Mouse (Mus musculus): ENCODE data around the gene Rasl12. TPM values are rescaled to one million over a fixed set of nuclear protein-coding genes. Genes with fewer than 3 reads are reported as not detected.

Rasl12 gene
- total RNA-seq, 1 experiment from 2014 or later: 0.95 TPM

DNA sequence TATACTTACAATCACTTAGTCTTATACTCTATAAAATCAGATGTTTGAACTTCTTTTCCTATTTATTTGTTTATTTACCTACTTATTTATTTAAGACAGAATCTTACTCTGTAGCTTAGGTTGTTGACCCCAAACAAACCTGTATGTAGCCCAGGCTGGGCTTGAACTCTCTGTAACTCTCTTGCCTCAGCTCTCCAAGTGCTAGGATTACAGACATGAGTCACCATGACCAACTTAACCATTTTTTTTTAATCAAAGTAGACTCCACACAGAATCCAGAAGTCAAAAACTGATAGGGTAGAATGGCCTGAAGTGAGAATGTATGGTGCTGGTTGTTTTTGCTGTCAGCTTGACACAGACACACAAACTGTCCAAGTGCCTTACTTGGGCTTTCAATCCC, 32.1 kb downstream of the Rasl12 start:
- no peak for ATAC-seq (replicated peaks; ENCODE audit: insufficient number of reproducible peaks, low FRiP score, low TSS enrichment, poor library complexity, severe bottlenecking)

DNA sequence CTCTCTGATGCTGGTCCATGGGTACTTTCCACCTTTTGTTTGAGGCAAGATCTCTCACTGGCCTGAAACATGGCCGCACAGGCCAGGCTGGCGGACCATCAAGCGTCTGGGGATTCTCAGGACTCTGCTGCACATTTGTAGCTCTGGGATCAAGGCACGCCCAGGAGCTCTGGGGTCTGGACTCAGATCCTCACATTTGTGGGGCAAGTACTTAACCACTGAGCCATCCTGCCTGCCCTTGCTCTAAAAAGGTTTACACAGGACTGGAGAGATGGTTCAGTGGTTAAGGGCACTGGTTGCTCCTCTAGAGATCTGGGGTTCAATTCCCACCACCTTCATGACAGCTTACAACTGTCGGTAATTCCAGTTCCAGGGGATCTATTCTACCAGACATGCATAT, 32.6 kb downstream of the Rasl12 start:
- ATAC-seq (replicated peaks; ENCODE audit: insufficient number of reproducible peaks, low FRiP score, low TSS enrichment, poor library complexity, severe bottlenecking): no peak

DNA sequence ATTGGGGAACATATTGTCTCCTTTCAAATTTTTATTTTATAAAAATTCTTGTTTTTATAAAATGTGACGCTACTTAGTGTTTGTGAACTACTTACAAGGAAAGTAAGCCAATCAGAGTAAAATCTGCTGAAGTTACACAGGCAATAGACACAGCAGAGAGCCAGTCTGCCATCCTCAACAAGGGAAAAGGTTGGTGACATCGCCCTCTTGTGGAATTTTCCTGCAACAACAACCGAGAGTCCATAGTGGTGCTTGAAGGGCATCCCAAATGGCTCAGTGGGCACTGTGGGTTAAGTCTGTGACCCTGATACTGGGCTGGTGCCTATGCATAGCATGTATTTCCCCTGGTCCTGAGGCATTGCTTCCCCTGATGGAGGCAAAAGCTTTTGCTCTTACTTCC, 33.9 kb downstream of the Rasl12 start:
- ATAC-seq (replicated peaks; ENCODE audit: insufficient number of reproducible peaks, low FRiP score, low TSS enrichment, poor library complexity, severe bottlenecking): peak; percentile 67

DNA sequence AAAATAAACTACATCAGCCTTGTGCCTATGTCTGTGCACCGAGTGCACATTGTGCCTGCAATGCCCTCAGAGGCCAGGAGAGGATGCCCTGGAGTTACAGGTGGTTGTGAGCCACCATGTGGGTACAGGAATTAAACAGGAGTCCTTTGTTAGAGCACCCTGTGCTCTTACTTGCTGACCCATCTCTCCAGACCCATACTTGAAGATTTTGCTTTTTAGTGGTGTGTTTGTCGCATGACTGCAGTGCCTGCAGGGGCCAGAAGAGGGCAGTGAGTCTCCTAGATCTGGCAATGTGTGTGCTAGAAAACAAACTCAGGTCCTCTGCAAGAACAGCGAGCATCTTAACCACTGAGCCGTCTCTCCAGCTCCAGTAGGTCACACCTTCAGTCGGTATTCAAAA, 35.8 kb downstream of the Rasl12 start:
- ATAC-seq (replicated peaks; ENCODE audit: insufficient number of reproducible peaks, low FRiP score, low TSS enrichment, poor library complexity, severe bottlenecking): no peak

DNA sequence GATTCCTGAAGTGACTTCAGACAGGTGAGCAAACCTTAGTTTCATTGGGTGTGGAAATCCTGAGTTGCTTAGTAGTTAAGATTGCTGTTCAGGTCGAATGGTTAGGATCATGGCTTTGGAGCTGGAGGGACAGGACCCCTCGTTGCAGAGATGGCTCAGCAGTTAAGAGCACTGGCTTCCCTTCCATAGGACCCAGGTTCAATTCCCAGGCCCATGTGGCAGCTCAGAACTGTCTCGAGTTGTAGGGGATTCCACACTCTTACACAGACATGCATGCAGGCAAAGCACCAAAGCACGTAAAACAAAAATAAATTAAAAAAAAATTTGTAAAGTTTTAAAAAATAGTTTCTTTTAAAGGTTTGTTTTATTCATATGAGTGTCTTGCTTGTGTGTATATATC, 36.9 kb downstream of the Rasl12 start:
- no peak for ATAC-seq (replicated peaks; ENCODE audit: insufficient number of reproducible peaks, low FRiP score, low TSS enrichment, poor library complexity, severe bottlenecking)

DNA sequence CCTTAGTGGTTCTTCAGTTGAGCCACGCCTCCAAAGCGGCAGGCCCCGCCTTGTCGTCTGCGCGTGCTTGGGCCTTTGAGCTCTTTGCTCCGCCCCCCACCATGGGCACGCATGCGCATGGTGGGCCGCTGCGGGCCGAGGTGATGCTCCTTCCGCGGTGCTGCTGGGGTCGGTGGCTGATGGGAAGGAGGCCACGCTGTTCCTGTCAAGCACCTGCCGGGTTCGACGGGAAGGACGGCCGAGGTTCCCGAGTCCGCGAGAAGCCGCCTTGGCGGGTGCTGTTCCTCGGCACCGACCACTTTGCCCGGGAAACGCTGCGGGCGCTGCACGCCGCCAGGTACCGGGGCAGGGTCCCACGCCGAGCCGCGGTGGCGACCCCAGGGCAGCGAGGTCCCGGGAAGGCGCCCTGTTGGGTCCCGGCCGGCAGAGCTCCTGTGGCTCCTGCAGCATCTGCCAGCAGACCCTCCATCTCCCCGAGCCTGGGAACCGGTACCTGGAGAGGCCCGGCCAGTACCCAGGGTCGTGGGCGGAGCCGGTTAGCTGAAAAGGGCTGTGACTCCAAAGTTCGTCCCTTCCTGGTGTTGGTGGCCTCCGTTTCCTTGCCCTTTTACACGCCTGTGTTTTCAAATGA, 37.5 kb downstream of the Rasl12 start, which contains the start of gene Mtfmt:
TSS of gene Mtfmt (plus strand) at position 112 of the 631 bp plus-strand sequence.
- ATAC-seq (replicated peaks; ENCODE audit: insufficient number of reproducible peaks, low FRiP score, low TSS enrichment, poor library complexity, severe bottlenecking): peak; percentile 94

DNA sequence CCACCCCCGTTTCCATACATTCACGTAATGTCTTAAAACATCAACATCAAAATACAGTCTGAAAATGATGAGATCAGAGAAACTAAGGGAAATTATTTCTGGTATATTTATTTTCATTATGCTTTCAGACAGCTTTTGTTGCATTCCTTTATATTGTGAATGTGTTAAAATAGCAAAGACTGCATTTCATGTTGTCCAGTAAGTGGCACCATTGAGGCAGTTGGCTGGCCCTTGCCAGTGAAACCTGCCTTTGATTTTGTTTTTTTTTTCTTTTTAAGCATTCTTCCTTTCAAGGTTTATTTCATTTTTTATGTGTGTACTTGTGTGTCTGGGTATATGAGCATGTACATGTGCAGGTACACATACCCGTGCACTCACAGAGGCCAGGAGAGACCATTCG, 46.4 kb downstream of the Rasl12 start:
- no peak for ATAC-seq (replicated peaks; ENCODE audit: insufficient number of reproducible peaks, low FRiP score, low TSS enrichment, poor library complexity, severe bottlenecking)

DNA sequence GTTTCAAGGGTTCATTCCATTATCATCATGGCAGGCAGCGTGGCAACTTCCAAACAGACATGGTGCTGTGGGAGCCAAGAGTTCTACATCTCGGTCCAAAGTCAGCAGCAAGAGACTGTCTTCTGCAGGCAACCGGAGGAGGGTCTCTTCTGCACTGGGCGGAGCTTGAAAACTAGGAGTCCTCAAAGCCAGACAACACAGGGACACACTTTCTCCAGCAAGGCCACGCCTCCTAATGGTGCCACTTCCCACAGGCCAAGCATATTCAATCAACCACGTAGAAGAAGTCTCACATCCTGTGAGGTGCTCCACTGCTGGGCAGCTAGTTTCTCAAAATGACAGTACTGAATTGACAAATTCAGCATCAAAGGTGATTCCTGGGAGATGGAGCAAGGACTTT, 49.6 kb downstream of the Rasl12 start:
- no peak for ATAC-seq (replicated peaks; ENCODE audit: insufficient number of reproducible peaks, low FRiP score, low TSS enrichment, poor library complexity, severe bottlenecking)

DNA sequence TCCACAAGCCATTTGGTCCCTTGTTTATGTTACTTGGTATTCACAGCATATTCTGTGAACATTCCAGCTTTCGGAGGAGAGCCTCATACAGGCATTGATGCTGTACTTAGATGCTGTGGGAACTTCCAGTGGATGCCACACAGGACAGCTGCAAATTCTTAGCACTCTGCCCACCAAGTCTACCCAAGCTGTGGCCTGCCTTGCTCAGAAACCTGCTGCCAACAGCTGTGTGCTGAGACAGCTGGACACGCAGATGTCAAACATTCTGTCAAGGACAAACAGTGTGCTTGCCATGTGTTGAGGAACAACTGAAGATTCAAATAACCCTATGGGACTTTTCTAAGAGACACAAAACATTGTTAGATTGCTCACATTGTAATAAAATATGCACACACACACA, 60.7 kb downstream of the Rasl12 start:
- ATAC-seq (replicated peaks; ENCODE audit: insufficient number of reproducible peaks, low FRiP score, low TSS enrichment, poor library complexity, severe bottlenecking): no peak

DNA sequence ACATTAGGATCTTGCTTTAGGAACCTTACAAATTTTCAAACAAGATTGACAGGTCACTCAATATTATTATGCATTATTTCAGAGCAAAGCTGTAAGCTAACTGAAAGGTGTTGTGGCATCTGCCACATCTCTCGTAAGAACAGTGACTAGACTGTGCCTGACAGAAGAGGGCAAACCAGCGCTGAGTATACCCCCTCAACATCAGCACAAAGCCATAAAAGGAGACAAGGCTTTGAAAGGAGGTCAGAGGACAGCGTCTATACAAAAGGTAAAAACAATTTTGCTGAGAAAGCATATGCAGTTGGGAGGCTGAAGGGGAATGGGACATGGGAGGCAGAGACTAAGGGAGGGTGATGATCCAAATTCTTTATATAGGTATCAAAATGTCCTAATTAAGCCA, 61.9 kb downstream of the Rasl12 start:
- ATAC-seq (replicated peaks; ENCODE audit: insufficient number of reproducible peaks, low FRiP score, low TSS enrichment, poor library complexity, severe bottlenecking): no peak

DNA sequence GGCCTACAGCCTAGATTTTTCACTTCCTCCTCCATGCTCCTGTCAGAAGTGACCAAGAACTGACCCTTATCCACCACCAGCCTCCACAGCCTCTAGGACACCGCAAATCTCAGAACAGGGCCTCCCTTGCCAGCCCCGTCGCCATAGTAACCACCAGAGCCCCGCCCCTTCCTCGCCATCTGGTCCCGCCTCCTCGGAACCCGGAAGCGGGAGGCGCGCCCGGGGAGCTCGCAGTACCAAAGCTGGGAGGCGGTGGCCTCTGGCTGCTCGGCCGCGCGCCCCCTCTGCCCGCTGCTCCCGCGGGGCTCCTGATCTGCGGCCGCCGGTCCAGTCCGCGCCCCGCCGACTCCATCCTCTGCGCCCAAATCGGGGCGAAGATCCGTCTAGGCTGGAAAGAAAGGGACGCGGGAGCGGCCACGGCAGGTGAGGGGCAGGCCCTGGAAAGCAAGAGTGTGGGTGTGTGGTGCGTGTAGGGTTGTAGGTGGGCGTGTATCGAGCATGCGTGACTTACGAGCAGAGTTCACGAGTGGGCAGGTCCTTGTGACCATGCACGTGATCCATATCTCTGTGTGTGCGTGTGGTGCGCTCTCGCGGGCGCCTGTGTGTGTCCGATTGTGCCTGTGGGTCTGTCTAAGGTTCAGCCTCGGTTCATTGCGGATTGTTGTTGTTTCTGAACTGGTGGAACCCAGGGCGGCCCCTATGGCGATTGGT, 62.6 kb downstream of the Rasl12 start, which contains the start of gene Spg21:
TSS of gene Spg21 (plus strand) at position 216 of the 711 bp plus-strand sequence.
- peak; percentile 97 for ATAC-seq (replicated peaks; ENCODE audit: insufficient number of reproducible peaks, low FRiP score, low TSS enrichment, poor library complexity, severe bottlenecking)

DNA sequence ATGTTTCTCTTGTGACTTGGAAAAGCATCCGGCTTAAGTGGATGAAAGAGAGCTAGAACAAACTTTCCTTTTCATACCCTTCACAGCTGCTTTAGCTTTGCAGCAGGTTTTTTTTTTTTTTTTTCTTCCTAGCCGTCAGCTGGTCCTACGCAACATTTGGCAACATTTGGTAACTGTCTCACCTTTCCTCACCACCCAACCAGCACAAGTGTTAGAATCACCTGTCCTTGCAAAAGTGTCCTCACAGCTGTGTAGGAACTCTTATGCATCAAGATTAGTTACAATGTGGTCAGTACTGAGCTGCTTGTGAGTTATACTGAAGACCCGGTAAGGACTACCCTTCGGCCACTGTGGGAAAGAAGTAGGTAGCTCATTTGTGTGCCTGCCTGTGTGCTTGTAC, 64.2 kb downstream of the Rasl12 start:
- ATAC-seq (replicated peaks; ENCODE audit: insufficient number of reproducible peaks, low FRiP score, low TSS enrichment, poor library complexity, severe bottlenecking): no peak

DNA sequence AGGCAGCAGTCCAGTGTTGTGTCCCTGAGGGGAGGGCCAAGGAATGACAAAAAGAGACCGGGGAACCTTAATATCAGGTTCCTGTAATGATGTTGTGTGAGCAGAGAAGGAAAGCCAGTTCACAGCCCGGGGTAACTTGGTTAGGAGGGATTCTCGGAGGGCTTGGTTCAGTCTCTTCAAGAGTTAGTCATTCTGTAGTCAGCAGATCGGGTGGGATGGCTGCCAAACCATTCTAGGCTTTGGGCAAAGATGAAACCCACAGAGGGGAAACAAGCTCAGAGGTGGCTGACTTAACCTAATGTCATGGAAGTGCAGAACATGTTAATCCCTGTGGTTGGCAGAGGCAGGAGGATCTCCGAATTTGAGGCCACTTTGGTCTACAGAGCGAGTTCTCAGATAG, 65.9 kb downstream of the Rasl12 start:
- no peak for ATAC-seq (replicated peaks; ENCODE audit: insufficient number of reproducible peaks, low FRiP score, low TSS enrichment, poor library complexity, severe bottlenecking)

Other genes with a start within 250 kb of the Rasl12 start
- 1.9 to 3.1 TPM (median 2.3 TPM) in 3 replicates for gene Parp16, start 203.2 kb upstream of the Rasl12 start, total RNA-seq (2017)
- gene Cilp, start 133.3 kb upstream of the Rasl12 start, total RNA-seq (2017): not detected in 3 replicates
- gene Clpx, start 104.2 kb upstream of the Rasl12 start, total RNA-seq (2017): 38.0 to 44.2 TPM (median 39.6 TPM) in 3 replicates
- 16.3 to 44.7 TPM (median 24.6 TPM) in 3 replicates for gene Pdcd7, start 52.4 kb upstream of the Rasl12 start, total RNA-seq (2017)
- gene Ubap1l, start 37.5 kb upstream of the Rasl12 start, total RNA-seq (2017): not detected in 3 replicates
- 0.29 TPM in 1 of 3 replicates, not detected in the others for gene Kbtbd13, start 6.9 kb upstream of the Rasl12 start, total RNA-seq (2017)
- not detected in 3 replicates for gene Slc51b, start 24.4 kb downstream of the Rasl12 start, total RNA-seq (2017)
- 11.0 to 16.0 TPM (median 14.8 TPM) in 3 replicates for gene Mtfmt, start 37.3 kb downstream of the Rasl12 start, total RNA-seq (2017)
- gene Spg21, start 62.4 kb downstream of the Rasl12 start, total RNA-seq (2017): 55.6 to 62.9 TPM (median 60.9 TPM) in 3 replicates
- gene Ankdd1a, start 121.7 kb downstream of the Rasl12 start, total RNA-seq (2017): 3.5 to 6.1 TPM (median 3.8 TPM) in 3 replicates
- 103 to 136 TPM (median 112 TPM) in 3 replicates for gene Plekho2, start 181.5 kb downstream of the Rasl12 start, total RNA-seq (2017)
- gene Pif1, start 188.7 kb downstream of the Rasl12 start, total RNA-seq (2017): 0.21 TPM in 1 of 3 replicates, not detected in the others
- 0.48 to 4.1 TPM (median 0.53 TPM) in 3 replicates for gene Rbpms2, start 231.1 kb downstream of the Rasl12 start, total RNA-seq (2017)